Mouse (Mus musculus) hematopoietic stem cell, adult 5-6 weeks (primary cell): Measurements from ENCODE around the gene Mknk1. TPM values are rescaled to one million over a fixed set of nuclear protein-coding genes. Genes with fewer than 3 reads are reported as not detected.

ENCODE experiments used
- ATAC-seq, 2 experiments: fragments of 125-278 bp in 1 of 2; replicated peaks in 1 of 2; 2 replicates each; pipeline ENCODE4 v1.8.0; 2016 to 2017; ENCODE audit warnings: inconsistent platforms in 2 of 2, mild to moderate bottlenecking in 2 of 2, moderate number of reproducible peaks in 2 of 2, low read depth in 1 of 2, moderate TSS enrichment in 1 of 2; ENCODE audit not compliant: low FRiP score in 2 of 2, poor library complexity in 2 of 2, severe bottlenecking in 2 of 2, insufficient read depth in 1 of 2, low TSS enrichment in 1 of 2
- total RNA-seq: library from RNA; stranded (forward); fragments of 172-1452, 232-1000 nt; gene quantifications from 2 replicates; pipeline ENCODE4 v1.2.3, GENCODE M21; 2017

Mknk1 gene
- total RNA-seq, 1 experiment from 2014 or later = 48.3 TPM

- no peak for ATAC-seq
Measured at GRCm38 (mm10) chr4:115832040-115832439, 7.0 kb upstream of the Mknk1 start.

- ATAC-seq = no peak
Measured at GRCm38 (mm10) chr4:115835576-115835975, 3.4 kb upstream of the Mknk1 start.

- no peak for ATAC-seq
Measured at GRCm38 (mm10) chr4:115838196-115838595, 802 bp upstream of the Mknk1 start.

- no peak for ATAC-seq
Measured at GRCm38 (mm10) chr4:115839956-115840355, 958 bp downstream of the Mknk1 start.

- ATAC-seq = no peak
Measured at GRCm38 (mm10) chr4:115840842-115841241, 1.8 kb downstream of the Mknk1 start.

- ATAC-seq = no peak
Measured at GRCm38 (mm10) chr4:115846656-115847055, 7.7 kb downstream of the Mknk1 start.

- peak; percentile 75 to 89 for ATAC-seq
Measured at GRCm38 (mm10) chr4:115847377-115847776, 8.4 kb downstream of the Mknk1 start.

GRCm38 (mm10) chr4:115848083-115848482 is 9.1 kb downstream of the Mknk1 start:
- ATAC-seq = no peak

- ATAC-seq = peak; percentile 48 to 63
Measured at GRCm38 (mm10) chr4:115848990-115849677, 10.1 kb downstream of the Mknk1 start.

GRCm38 (mm10) chr4:115850111-115850510 is 11.1 kb downstream of the Mknk1 start:
- no peak for ATAC-seq

- no peak for ATAC-seq
Measured at GRCm38 (mm10) chr4:115850631-115851030, 11.6 kb downstream of the Mknk1 start.

- no peak for ATAC-seq
Measured at GRCm38 (mm10) chr4:115851569-115851968, 12.6 kb downstream of the Mknk1 start.

- ATAC-seq = no peak
Measured at GRCm38 (mm10) chr4:115855100-115855499, 16.1 kb downstream of the Mknk1 start.

GRCm38 (mm10) chr4:115855609-115856008 is 16.6 kb downstream of the Mknk1 start:
- no peak for ATAC-seq

GRCm38 (mm10) chr4:115856282-115856681 is 17.3 kb downstream of the Mknk1 start:
- ATAC-seq = no peak

- peak; percentile 69 to 90 for ATAC-seq
Measured at GRCm38 (mm10) chr4:115857293-115857883, 18.4 kb downstream of the Mknk1 start.

- ATAC-seq = no peak
Measured at GRCm38 (mm10) chr4:115863352-115863751, 24.4 kb downstream of the Mknk1 start.

- no peak for ATAC-seq
Measured at GRCm38 (mm10) chr4:115863880-115864279, 24.9 kb downstream of the Mknk1 start.
